Mouse (Mus musculus) neutrophil, adult 65 days (primary cell): Measurements from ENCODE around the gene Olfr912. TPM values are rescaled to one million over a fixed set of nuclear protein-coding genes. Genes with fewer than 3 reads are reported as not detected.

ENCODE experiments used
- total RNA-seq: library from RNA; stranded (reverse); gene quantifications from 2 replicates; pipeline ENCODE4 v1.2.4, GENCODE M21; 2023

The Olfr912 gene
- not detected in 2 replicates for total RNA-seq

DNA sequence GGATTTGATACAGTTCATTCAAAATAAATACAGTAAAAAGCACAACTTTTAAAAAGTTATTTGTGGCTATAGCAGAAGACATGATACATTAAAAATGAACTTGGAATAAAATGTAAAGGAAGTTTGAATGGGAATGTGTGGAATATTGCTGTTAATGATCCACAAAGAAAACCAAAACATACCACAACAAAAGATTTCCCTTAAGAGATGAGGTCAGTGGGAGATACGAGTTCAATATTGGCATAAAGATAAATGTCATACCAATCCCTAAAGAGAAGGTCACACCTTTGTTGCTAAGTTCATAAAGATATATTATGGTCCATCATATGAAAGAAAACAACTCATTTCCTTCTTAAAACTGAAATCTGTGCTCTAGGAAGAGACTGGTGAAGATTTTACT is at the start of gene Olfr912:
Gene Olfr912 (plus strand): TSS at position 301 of the 400 bp plus-strand sequence.

DNA sequence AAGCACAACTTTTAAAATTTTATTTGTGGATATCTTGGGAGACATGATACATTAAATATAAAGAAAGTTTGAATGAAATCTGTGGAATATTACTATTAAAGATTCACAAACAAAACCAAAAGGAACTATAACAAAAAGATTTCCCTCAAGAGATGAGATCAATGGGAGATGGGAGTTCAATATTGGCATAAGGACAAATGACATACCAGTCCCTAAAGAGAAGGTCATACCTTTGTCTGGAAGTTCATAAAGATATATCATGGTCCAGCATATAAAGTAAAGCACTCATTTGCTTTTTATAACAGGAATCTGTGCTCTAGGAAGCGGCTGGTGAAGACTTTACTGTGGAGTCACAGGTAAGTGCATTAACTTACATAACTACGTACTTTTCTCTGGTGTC is 42.4 kb upstream of the Olfr912 start, which contains the start of gene Olfr910:
Gene Olfr910 (plus strand): TSS at position 301 of the 400 bp plus-strand sequence.

DNA sequence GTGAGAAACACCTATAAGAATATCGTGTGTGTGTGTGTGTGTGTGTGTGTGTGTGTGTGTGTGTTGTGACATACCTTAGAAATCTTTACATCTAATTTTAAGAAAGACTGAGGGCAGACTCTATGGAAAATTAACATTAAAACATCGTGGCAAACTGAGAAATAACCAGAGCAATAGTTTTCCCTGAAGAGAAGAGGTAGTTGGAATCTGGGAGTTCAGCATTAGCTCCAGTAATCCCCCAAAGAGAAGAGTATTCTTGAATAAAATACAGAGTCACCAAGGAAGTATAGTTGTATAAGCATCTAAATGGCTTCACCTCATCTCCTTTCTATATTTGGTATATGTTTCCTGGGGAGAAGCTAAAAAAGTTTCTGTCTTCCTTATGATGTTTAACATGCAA is 12.5 kb downstream of the Olfr912 start, which contains the start of gene Olfr913:
Gene Olfr913 (plus strand): TSS at position 301 of the 400 bp plus-strand sequence.

DNA sequence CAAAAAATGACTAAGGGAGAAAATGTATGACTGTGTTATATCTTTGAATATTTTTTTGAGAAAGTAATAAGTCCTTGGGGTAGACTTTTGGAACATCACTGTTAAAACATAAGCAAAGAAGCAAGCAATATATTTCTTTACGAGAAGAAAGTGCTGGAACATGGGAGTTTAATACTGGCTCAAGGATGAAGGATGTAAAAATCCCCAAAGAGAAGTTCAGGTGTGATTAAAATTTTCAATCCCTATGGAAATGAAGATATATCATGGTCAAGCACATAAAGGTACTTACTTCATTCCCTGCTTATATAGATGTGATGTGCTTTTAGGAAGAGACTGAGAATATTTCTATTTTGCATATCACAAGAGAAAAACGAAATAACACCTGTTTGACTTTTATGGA is 24.8 kb downstream of the Olfr912 start, which contains the start of gene Olfr914:
Gene Olfr914 (plus strand): TSS at position 301 of the 400 bp plus-strand sequence.

Other genes starting within 250 kb of the Olfr912 start
- gene Olfr898, start 231.8 kb upstream of the Olfr912 start, total RNA-seq = not detected in 2 replicates
- gene Olfr250, start 213.3 kb upstream of the Olfr912 start, total RNA-seq = not detected in 2 replicates
- gene Olfr251, start 203.1 kb upstream of the Olfr912 start, total RNA-seq = not detected in 2 replicates
- gene Olfr147, start 178.5 kb upstream of the Olfr912 start, total RNA-seq = not detected in 2 replicates
- gene Olfr901, start 150.7 kb upstream of the Olfr912 start, total RNA-seq = not detected in 2 replicates
- not detected in 2 replicates for gene Olfr902, start 132.5 kb upstream of the Olfr912 start, total RNA-seq
- gene Olfr904, start 117.0 kb upstream of the Olfr912 start, total RNA-seq = not detected in 2 replicates
- 0.14 TPM in 1 of 2 replicates, not detected in the other for gene Olfr905, start 109.1 kb upstream of the Olfr912 start, total RNA-seq
- gene Olfr906, start 93.1 kb upstream of the Olfr912 start, total RNA-seq = not detected in 2 replicates
- gene Olfr907, start 84.4 kb upstream of the Olfr912 start, total RNA-seq = not detected in 2 replicates
- gene Olfr911-ps1, start 58.6 kb upstream of the Olfr912 start, total RNA-seq = not detected in 2 replicates
- gene Olfr910, start 42.3 kb upstream of the Olfr912 start, total RNA-seq = not detected in 2 replicates
- gene Olfr913, start 12.6 kb downstream of the Olfr912 start, total RNA-seq = not detected in 2 replicates
- gene Olfr914, start 24.9 kb downstream of the Olfr912 start, total RNA-seq = not detected in 2 replicates
- not detected in 2 replicates for gene Olfr916, start 79.7 kb downstream of the Olfr912 start, total RNA-seq
- gene Olfr917, start 85.7 kb downstream of the Olfr912 start, total RNA-seq = not detected in 2 replicates
- gene Olfr918, start 94.4 kb downstream of the Olfr912 start, total RNA-seq = not detected in 2 replicates
- not detected in 2 replicates for gene Olfr919, start 123.5 kb downstream of the Olfr912 start, total RNA-seq
- gene Vwa5a, start 138.1 kb downstream of the Olfr912 start, total RNA-seq = 24.1 and 27.6 TPM in 2 replicates
- 0.16 TPM in 1 of 2 replicates, not detected in the other for gene Olfr920, start 172.1 kb downstream of the Olfr912 start, total RNA-seq
- gene Olfr921, start 192.9 kb downstream of the Olfr912 start, total RNA-seq = not detected in 2 replicates
- gene Olfr922, start 234.4 kb downstream of the Olfr912 start, total RNA-seq = not detected in 2 replicates
- not detected in 2 replicates for gene Olfr923, start 246.4 kb downstream of the Olfr912 start, total RNA-seq